Mouse (Mus musculus) monocyte, adult 5-6 weeks (primary cell): ENCODE results near the gene Mov10. TPM values are rescaled to one million over a fixed set of nuclear protein-coding genes. Genes with fewer than 3 reads are reported as not detected.
"Not testable (repeated sequence)": the region's sequence is repeated elsewhere in the genome, so short reads cannot be mapped to it uniquely, and the experiment has no call there.

Experiments
- ATAC-seq: fragments of 153-309, 156-312 bp; replicated peaks from 2 replicates; pipeline ENCODE4 v1.8.0; 2017; ENCODE audit warnings: mild to moderate bottlenecking; ENCODE audit not compliant: low TSS enrichment, insufficient number of reproducible peaks, severe bottlenecking, poor library complexity, low FRiP score
- total RNA-seq: library from RNA; stranded (forward); fragments of 200-1000, 200-491, 200-594 nt; gene quantifications from 3 replicates; pipeline ENCODE4 v1.2.3, GENCODE M21; 2017

Gene Mov10
- total RNA-seq, 1 experiment from 2014 or later = 7.1 TPM

DNA sequence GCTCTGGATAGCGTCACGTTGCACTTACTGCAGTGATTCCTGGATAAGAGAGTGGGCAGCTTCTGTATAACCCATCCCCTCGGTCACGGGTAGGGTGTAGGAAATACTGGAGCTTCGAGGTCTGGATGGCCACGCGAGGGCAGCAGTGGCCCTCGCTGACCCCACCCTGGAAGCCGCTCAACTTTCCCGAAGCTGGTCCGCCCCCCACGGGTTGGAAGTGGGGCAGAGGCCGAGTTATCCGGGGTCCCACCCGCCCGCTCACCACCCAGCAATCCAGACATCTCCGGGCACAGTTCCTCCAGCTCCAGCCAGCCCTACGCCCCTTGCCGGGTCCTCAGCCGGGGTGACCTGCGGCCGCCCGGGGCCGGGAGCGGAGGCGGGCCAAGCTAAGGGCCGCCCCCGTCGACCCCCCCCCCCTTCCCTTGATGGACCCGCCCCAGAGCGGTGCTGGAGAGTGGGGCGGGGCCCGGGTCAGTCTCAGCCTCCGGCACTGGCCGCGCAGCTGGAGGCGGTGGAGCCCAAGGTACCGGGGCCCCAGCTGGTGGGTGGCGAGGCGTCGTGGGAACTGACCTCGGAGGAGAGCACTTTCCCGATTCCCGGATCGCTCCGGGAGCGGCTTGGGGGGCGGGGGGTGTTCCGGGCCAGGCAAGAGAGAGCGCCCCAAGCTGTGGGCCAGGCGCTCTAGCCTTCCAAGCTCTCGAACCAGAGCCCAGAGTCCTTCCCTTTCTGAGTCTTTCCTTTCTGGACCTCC lies 29.6 kb downstream of the Mov10 start:
- ATAC-seq = no peak

DNA sequence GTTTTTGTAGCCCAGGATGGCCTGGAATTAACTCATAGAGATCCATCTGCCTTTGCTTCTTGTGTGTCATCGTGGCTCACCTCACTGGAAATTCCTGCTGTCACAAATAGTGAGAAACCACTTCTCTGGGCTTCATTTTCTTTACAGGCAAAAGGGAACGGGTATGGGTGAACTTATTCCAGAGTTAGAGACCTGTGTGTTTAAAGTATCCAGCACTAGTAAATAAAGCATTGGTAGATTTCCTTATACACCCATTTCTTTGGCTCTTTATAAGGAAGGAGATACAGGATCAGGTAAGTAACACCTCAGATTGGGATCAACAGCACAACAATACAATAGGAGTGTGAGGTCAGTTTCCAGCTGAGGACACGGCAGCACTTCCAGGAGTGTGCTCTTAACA lies 30.3 kb downstream of the Mov10 start, which contains the start of gene Rhoc:
Rhoc (plus strand) TSS at position 301 of the 400 bp plus-strand sequence.
- no peak for ATAC-seq

DNA sequence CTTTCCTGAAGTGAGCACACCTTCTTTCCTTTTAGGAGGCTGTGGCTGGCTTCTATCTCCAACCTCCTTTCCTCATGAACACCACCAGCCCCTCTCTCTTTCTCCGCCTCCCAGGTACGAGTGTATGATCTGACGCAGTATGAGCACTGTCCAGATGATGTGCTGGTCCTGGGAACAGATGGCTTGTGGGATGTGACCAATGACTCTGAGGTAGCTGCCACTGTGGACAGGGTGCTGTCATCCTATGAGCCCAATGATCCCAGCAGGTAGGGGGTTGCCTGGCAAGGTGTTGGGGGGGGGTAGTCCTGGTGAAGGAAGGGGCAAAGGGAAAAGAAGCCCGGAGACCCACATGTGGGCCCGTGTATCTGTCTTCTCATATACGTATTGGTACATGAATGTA lies 33.1 kb downstream of the Mov10 start:
- no peak for ATAC-seq

DNA sequence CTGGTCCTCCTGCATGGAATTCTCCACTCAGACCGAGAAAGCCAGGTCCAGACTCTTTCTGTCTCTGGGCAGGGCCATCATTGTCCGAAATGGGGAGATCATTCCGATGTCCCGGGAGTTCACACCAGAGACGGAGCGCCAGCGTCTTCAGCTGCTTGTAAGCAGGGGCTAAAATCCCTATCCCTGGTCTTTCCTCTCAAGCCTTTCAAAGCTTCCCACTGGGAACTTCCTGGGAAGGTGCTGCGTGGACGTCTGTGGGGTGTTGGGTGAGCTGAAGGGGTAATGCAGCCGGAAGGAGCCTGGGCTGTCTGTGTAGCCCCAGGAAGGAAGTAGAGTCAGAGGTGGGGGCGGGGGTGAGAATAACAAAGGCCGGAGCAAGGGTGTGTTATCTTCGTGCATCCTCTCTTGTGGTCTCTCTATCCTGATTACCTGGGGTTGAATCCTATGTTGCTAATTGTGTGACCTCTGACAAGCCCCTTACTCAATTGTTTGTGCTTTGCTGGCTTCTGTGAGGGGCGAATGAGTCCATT lies 34.3 kb downstream of the Mov10 start:
- no peak for ATAC-seq

DNA sequence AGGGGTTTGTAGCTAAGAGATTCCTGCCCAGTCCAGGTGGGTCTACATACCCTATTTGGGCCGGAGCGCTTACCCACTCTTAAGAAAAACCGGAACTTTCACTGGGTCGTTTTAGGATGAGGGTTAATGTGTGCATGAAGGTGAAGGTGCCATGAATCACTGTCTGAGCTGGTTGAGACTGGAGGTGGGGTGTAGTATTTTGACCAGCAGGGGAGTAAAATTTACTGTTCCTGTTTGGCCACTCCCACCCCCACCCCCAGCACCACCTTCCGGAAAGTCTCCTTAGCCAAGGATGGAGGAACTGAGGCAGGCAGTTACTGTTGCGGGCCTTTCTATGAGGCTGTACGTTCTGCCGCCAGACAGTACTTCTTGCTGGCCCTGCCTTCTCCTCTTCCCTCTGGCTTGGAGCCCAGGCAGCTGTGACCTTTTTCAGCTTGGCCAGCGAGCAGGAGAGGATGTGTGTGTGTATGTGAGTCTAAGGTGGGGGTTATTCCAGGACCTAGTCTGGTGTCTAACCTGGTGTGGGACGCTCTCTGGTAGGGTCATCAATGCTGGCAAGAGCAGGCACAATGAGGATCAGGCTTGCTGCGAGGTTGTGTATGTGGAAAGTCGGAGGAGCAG lies 36.2 kb downstream of the Mov10 start:
- no peak for ATAC-seq

DNA sequence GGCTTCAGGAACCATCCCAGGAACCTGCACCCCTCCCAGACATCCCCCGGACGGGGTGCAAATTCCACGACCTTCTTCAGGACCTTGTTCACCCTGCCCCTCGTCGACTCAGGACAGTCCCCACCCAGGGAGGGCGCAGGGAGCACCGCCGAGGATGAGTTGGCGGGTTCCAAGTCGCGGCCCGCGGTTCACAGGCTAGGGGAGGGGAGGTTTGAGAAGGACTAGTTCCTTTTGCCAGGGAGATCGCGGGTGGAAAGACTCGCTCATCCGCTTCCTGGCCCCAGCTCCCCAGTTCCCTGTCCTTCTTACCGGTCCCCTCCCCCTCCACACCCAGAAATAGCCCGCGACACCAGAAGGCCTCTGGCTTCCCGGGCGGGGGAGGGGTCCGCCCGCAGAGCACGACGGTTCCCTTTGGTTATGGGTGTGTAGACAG lies 36.9 kb downstream of the Mov10 start, which contains the start of gene Fam19a3:
Fam19a3 (minus strand) TSS at position 370 of the 433 bp plus-strand sequence.
- no peak for ATAC-seq

DNA sequence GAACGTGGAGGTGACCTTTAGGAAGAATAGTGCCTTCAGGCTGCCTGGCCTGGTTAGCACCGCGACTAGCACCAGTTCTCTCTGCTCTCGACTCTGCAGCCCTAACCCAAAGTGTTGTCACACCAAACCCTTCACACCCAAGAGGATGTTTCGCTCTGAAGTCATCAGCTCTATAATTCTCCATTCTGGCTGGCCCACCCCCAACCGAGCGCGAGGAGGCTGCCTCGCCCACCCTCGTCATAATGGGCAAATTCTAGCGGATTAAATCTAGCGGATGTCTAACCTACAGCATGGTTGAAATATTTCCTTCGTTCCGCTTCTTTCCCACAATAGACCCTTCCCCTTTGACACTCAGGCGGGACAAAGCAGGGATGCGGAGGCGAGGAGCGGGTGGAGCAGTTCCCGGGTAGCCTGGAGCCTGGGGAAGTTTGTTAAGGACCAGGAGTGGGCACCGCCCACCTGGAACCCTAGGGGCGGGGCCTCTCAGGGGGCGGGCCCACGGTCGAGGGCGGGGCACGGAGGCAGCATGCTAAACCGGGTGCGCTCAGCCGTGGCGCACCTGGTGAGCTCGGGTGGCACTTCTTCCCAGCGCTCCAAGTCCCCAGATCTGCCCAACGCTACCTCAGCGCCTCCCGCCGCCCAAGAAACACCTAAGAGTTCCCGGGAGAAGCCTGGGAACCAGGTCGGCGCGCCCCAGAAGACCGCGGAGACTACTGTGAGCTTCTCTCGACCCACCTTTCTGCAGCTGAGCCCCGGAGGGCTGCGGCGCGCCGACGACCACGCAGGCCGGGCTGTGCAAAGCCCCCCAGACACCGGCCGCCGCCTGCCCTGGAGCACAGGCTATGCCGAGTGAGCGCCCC lies 37.6 kb downstream of the Mov10 start, which contains the start of gene Ppm1j:
Ppm1j (plus strand) TSS at position 496 of the 860 bp plus-strand sequence.
- ATAC-seq = peak; percentile 37; the same call in 1 of the 2 replicates

DNA sequence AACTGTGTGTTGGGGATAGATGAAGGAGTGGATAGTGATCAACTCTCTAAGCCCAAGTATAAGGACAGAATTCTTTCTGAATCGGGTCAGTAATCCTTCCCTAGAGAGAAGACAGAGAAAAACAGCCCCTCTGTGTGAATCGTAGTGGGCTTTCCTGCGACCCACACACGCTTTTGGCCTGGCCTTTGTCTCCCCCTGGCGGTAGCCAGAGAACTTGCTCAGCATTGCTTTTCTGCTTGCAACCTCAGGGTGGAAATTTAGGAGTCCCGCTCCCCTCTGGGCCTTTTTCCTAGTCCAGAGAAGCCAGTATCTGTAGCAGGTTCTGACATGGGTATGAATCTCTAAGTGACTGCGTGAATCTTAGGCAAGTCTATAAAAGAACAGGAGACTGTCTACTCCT lies 38.4 kb downstream of the Mov10 start:
- no peak for ATAC-seq

DNA sequence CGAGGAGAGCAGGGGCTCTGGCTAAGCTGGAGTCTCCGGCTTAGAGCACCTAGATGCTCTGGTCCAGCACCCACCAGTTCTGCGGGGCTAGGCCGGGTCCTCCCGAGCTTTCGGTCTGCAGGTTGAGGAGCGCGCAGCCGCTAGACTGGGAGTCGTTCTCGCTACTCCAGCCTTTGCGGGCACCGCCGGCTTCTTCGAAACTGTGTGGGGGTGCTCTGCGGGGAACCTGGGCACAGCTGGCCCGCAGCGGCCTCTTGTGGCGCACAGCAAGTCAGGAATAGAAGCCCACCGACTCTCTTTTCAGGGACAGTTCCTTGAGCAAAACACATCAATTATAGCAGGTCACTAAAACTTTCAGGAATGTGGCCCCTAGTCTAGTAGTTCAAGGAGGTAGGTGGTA lies 41.0 kb downstream of the Mov10 start:
- ATAC-seq = no peak

DNA sequence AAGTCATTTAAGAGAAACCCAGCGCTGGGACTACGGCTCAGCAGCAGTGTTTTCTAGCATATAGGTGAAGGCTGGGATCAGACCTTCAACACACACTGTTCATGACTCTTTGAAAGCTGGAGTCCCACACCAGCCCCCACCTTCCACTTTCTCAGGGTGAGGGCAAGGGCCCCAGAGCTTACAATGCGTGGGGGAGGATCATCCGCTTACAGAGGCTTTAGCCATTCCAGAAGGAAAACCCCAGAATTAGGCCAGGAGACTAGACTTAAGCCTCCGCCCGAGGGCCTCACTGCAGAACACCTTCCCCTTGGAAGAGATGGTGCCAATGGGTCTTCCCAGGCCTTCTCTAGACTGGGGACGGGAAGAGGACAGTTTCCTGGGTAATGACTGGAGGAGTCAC lies 45.1 kb downstream of the Mov10 start:
- ATAC-seq = no peak

DNA sequence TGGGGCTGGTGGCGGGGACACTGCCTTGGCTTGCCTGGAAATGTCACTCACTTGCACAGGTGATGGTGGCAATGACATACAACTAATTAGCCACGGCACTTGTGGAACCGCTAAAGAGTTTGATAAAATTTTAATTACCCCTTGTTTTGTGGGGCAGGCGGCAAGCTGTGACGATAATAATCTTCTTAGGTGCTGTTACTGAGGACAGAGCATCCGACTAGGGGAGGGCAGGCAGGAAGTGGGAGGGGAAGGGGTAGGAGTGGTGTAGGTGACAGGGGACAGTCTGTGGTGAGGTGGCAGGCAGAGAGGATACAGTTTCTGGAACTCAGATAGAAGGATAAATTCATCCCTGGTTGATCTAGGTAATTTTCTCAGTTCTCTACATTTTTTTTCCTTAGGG lies 46.9 kb downstream of the Mov10 start:
- no peak for ATAC-seq

DNA sequence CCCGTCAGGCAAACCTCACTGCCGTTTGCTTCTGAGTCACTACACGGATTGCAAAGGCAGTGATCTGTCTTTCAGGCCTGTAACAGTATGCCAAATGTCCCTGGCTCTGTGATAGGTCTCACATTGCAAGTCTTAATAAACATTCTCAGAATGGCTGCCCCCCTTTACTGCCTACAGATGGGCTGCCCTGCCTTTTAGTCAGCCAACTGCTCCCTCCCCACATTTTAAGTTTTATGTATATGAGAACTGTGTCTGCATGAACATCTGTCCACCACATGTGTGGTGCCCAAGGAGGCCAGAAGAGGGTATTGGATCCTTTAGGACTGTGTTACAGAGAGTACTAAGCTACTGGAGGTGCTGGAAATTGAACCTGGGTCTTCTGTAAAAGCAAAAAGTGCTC lies 47.4 kb downstream of the Mov10 start:
- ATAC-seq = no peak

DNA sequence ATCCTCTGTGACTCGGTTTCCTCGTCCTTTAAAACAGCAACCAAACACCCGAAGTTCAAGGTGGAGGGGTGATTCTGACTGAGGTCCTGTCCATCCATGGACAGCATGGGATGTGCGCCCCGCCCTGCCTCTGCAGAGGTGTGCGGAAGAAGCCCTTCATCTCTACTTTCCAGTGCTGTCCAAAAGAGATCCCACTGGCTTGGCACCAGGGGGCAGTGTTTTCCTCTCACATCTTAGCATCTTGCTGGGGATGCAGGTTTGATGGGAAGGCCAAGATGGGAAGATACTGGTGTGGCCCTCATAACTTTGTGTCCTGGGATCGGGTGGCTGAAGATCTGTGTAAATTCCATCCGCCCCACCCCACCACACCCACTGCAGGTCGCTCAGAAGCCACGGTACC lies 48.3 kb downstream of the Mov10 start:
- ATAC-seq = no peak

DNA sequence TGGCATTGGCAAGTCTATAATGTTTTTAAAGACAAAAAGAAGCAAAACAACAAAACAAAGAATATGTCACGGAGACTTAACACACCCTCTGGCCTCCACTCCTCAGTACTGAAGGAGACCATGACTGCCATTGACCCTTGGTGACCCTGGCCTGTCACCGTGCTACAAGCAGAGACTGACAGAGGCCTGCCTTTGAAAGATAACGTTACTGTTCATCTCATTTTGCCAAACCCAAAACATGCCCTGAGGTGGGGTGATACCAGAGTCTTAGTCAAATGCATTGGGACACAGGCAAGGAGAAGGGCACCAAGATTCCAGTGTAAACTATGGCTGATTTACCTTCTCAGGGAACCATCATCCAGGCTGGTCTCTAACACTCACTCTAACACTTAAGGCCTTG lies 49.2 kb downstream of the Mov10 start:
- ATAC-seq = no peak

DNA sequence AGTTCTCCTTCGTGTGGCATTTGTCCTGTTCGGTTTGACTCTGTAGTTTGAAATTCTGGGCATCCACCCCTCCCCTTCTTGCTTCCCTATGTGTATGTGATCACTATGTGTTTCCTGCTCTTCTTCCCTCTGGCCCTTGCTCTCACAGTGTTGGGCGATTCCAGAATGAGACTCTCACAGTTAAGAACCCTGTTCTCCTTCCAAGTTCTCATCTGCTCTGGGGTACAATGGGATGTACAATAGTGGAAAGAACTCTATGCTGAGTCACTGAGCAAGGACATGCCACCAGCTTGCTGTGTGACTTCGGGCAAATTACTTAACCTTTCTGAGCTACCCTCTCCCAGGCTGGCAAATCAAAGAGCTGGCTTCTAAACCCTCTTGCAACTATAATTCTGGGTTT lies 50.6 kb downstream of the Mov10 start:
- ATAC-seq = no peak

DNA sequence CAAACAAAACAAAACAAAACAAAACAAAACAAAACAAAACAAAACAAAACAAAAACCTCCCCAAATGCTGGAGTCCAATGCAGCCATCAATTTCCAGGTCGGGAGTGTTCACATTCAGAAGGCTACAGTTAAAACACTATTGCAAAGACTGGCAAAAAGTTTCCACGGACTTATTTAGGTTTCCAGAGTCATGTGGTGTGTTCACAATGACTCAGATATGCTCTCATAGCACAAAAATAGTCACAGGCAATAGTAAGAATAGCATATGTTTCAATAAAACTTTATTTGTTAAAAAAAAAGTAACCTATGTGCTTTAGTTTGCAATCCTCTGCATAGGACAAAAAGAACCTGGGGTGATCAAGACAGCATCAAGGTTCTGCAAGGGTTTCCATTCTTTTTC lies 51.2 kb downstream of the Mov10 start:
- no peak for ATAC-seq

DNA sequence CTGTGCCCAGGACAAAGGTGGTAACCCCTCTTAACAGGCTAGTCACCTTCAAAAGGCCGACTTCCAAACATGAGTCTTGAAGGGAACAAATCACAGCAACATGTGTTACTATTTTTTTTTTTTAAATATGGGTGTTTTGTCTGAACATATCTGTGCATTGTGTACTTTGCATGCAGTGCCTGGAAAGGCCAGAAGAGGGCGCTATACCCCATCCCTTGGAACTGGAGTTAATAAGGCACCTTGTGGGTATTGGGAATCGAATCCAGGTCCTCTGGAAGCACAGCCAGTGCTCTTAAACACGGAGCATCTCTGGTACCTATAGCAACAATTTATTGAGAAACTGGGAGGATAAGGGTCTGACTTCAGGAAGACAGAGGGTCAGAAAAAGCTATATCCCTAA lies 53.3 kb downstream of the Mov10 start:
- no peak for ATAC-seq

DNA sequence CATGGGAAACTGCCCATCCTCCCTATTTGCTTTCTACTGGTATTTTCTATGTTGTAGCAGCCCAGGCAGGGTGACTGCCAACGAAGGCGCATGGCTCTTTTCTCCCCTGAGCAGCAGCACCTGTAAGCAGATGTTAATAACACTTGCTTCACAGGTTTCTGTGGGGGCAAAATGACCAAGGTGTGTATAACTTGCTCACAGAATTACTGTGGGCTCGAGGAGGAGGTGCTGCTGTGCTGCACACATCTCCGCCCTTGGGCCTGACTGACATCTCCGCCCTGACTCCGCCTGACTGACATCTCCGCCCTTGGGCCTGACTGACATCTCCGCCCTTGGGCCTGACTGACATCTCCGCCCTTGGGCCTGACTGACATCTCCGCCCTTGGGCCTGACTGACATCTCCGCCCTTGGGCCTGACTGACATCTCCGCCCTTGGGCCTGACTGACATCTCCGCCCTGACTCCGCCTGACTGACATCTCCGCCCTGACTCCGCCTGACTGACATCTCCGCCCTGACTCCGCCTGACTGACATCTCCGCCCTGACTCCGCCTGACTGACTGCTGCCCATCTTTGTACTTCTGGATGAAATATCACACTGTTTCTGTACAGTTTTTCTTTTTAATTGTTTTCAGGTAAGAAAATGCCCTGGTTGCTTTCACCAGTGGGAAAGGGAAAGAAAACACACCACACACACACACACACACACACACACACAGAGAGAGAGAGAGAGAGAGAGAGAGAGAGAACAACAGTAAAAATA lies 56.1 kb downstream of the Mov10 start:
- ATAC-seq = not testable (repeated sequence)
